Mouse (Mus musculus) neural tube, embryonic 11.5 days (tissue): Measurements from ENCODE around the gene Cdk10. TPM values are rescaled to one million over a fixed set of nuclear protein-coding genes. Genes with fewer than 3 reads are reported as not detected.
A peak's percentile ranks its signal among the peaks of the same experiment; 100 is the strongest.

Experiments used
- ATAC-seq: fragments of 200-750 bp; cut with Nextera tagmentation; 2 replicates; pipeline ENCODE4 v1.8.0; 2017; ENCODE audit warnings: moderate number of reproducible peaks, mild to moderate bottlenecking, moderate TSS enrichment, moderate library complexity; ENCODE audit not compliant: insufficient read depth, low FRiP score, low TSS enrichment
- DNase-seq: peaks from one replicate; pipeline ENCODE4 v3.0.0-alpha.2; 2015; ENCODE audit warnings: low spot score
- H3K27ac ChIP-seq: fragments of 300-500 bp; sonication (generic); 2 replicates; pipeline ENCODE4 v1.5.1; 2014; ENCODE audit warnings: low read depth, mild to moderate bottlenecking, low read length
- H3K27me3 ChIP-seq: fragments of 300-500 bp; sonication (generic); 2 replicates; pipeline ENCODE4 v1.6.1; 2014; ENCODE audit warnings: mild to moderate bottlenecking, low read length, mixed read lengths; ENCODE audit not compliant: control insufficient read depth, insufficient read depth
- H3K36me3 ChIP-seq: fragments of 300-500 bp; sonication (generic); 2 replicates; pipeline ENCODE4 v1.6.1; 2014; ENCODE audit warnings: mild to moderate bottlenecking, low read length, moderate library complexity, mixed read lengths; ENCODE audit not compliant: control insufficient read depth, insufficient read depth
- H3K4me1 ChIP-seq: fragments of 300-500 bp; sonication (generic); 2 replicates; pipeline ENCODE4 v1.6.1; 2014; ENCODE audit warnings: low read length, mixed read lengths; ENCODE audit not compliant: control insufficient read depth, insufficient read depth
- H3K4me2 ChIP-seq: fragments of 300-500 bp; sonication (generic); 2 replicates; pipeline ENCODE4 v1.6.1; 2014; ENCODE audit warnings: low read depth, mild to moderate bottlenecking, moderate library complexity
- H3K4me3 ChIP-seq: fragments of 300-500 bp; sonication (generic); 2 replicates; pipeline ENCODE4 v1.5.1; 2014; ENCODE audit warnings: low read depth, low read length
- H3K9ac ChIP-seq: fragments of 300-500 bp; sonication (generic); 2 replicates; pipeline ENCODE4 v1.6.1; 2014; ENCODE audit warnings: mild to moderate bottlenecking, low read length
- H3K9me3 ChIP-seq: fragments of 300-500 bp; sonication (generic); 2 replicates; pipeline ENCODE4 v1.6.1; 2016; ENCODE audit warnings: low read length; ENCODE audit not compliant: control insufficient read depth
- WGBS: fragments of 180-500 bp; shearing (Covaris S2); extraction: QIAGEN DNeasy Blood & Tissue Kit; methylation state at CpG from one replicate; pipeline ENCODE4 v1.1.7; 2014; 5-methylcytosine and 5-hydroxymethylcytosine counted together
- polyA plus RNA-seq: library from polyadenylated mRNA; unstranded; fragments of >200 nt; fragmentation: Nextera tagmentation; extraction: Ambion mirVana; gene quantifications from 2 replicates; pipeline ENCODE4 v1.2.1, GENCODE M21; 2014

The Cdk10 gene
- polyA plus RNA-seq: 35.5 and 35.7 TPM in 2 replicates

- Histone ChIP-seq H3K27ac (peak within 1 kb of the TSS; percentile 67), H3K9ac (peak within 1 kb of the TSS; percentile 75), H3K36me3 (peaks cover 5% of the 10 kb centered on the region; the same call in 1 of the 2 replicates), H3K4me2 (peak within 1 kb of the TSS; percentile 54), H3K9me3 (no peaks in the 10 kb centered on the region), H3K4me3 (peak within 1 kb of the TSS; percentile 88), H3K4me1 (peaks cover 3% of the 10 kb centered on the region; the same call in 1 of the 2 replicates), H3K27me3 (no peaks in the 10 kb centered on the region)
- ATAC-seq: peak; percentile 69
- 4% methylated on average over 59 of the region's 59 CpGs for WGBS
- peak; percentile 93 for DNase-seq
Observed at GRCm38 (mm10) chr8:123224278-123225266, at the start of gene Cdk10. TSS of gene Cdk10 (plus strand) at chr8:123224842.

DNA sequence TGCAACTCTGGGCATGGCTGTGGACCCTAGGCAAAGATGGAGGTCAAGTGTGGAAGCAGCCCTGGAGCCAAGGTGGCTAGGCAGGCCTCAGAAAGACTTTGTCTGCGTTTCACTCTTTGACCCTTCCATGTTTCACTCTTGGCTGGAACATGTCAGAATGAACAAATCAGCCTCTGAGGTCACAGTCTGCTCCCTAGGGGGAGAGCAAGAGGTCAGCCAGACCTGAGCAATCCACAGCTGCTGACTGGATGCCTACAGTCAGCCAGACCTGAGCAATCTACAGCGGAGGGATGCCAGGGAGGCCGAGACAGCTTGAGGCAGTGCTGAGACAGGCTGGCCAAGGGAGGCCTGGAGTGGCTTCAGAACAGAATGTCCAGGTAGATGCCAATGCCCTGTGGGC lies 43.3 kb upstream of the Cdk10 start:
- peaks cover 6% of the 10 kb centered on the region; the same call in 1 of the 2 replicates for H3K9me3 ChIP-seq
- no peak overlapping the region for H3K27ac ChIP-seq
- no peak overlapping the region for H3K9ac ChIP-seq
- ATAC-seq: no peak
- peaks cover 4% of the 10 kb centered on the region; the same call in 1 of the 2 replicates for H3K4me1 ChIP-seq
- no peak overlapping the region for H3K4me2 ChIP-seq
- 62% methylated on average over 3 of the region's 3 CpGs for WGBS
- no peaks in the 10 kb centered on the region for H3K27me3 ChIP-seq
- H3K4me3 ChIP-seq: no peak overlapping the region
- no peaks in the 10 kb centered on the region for H3K36me3 ChIP-seq
- peak; percentile 34 for DNase-seq

DNA sequence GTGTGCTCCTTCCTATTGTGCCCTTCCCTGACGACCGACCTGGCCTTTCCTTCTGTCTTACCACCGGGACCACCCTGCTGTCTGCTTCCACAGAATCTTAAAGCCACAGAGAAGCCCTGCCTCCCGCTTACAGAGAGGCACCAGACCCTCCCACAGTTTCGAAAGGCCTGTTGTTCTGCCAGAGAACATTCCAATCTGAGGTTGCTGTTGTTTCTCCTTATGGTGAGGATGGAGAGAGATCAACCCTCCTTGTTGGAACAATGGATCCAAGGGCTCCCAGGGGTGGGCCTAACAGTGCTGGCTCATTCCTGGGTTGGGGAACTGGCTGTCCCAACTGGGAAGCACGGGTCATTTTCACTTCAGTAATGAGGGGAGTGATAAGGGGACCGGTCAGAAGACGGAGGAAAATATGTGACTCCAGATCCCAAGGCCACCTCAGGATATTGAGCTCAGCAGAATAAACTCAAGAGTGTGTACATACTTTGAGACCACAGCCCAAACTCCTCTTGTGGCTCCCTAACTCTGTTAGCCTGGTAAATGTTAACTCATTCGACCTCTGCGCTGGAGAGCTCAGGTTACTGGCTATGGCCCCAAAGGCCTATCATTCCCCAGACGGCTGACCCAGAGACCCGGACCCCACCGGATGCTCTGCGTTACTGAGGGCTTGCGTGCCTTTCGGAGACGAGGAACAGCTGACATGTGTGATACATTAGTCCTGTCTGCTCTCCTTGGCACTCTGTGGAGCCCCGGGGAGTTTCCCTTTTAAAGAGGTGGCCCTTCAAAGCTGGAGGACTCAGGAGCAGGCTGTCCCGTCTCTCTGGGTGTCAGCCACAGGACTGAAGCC lies 38.9 kb upstream of the Cdk10 start, which contains the start of gene Dpep1:
Gene Dpep1 (plus strand): TSS at position 677 of the 844 bp plus-strand sequence.
- H3K9ac ChIP-seq: peak within 1 kb of the TSS; percentile 26; the same call in 1 of the 2 replicates
- no peak for ATAC-seq

DNA sequence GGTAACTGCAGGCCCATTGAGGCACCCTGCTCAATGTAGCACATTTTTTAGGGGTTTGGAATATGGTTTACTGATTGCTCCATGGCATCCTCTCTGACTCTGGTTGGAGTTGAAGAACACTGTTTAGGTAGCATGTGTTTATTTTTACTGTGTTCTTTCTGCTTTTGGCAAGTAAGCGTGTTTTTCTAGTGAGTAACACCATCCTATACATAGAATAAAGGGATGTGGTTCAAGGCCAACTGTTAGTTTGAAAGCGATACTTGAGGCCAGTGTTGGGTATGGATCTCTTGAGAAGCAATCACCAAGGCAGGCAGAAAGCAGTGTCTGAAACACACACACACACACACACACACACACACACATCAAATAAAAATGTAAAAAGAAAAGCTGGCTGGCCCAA lies 36.6 kb upstream of the Cdk10 start:
- no peaks in the 10 kb centered on the region for H3K9me3 ChIP-seq

More for the DNA sequence above, 38.9 kb upstream of the Cdk10 start, which contains the start of gene Dpep1:
- no peak within 1 kb of the TSS for H3K4me2 ChIP-seq
- H3K27me3 ChIP-seq: no peaks in the 10 kb centered on the region
- DNase-seq: no peak
- H3K4me1 ChIP-seq: peaks cover 4% of the 10 kb centered on the region; the same call in 1 of the 2 replicates
- no peak within 1 kb of the TSS for H3K27ac ChIP-seq
- no peak within 1 kb of the TSS for H3K4me3 ChIP-seq
- H3K36me3 ChIP-seq: no peaks in the 10 kb centered on the region
- 43% methylated on average over 19 of the region's 19 CpGs for WGBS
- H3K9me3 ChIP-seq: no peaks in the 10 kb centered on the region

GRCm38 (mm10) chr8:123188841-123189240 lies 35.8 kb upstream of the Cdk10 start:
- no peak overlapping the region for H3K27ac ChIP-seq
- no peaks in the 10 kb centered on the region for H3K36me3 ChIP-seq
- H3K9me3 ChIP-seq: no peaks in the 10 kb centered on the region
- DNase-seq (no peak), ATAC-seq (no peak)
- WGBS: 77% methylated on average over 7 of the region's 7 CpGs
- peaks cover 4% of the 10 kb centered on the region; the same call in 1 of the 2 replicates for H3K4me1 ChIP-seq
- H3K9ac ChIP-seq: no peak overlapping the region
- H3K4me3 ChIP-seq: no peak overlapping the region
- H3K4me2 ChIP-seq: no peak overlapping the region
- H3K27me3 ChIP-seq: no peaks in the 10 kb centered on the region

More for the DNA sequence above, 36.6 kb upstream of the Cdk10 start:
- Histone ChIP-seq H3K27me3 (no peaks in the 10 kb centered on the region), H3K4me2 (no peak overlapping the region), H3K9ac (no peak overlapping the region), H3K27ac (no peak overlapping the region), H3K36me3 (no peaks in the 10 kb centered on the region), H3K4me3 (no peak overlapping the region), H3K4me1 (peaks cover 4% of the 10 kb centered on the region; the same call in 1 of the 2 replicates)
- WGBS: 92% methylated on average over 2 of the region's 2 CpGs
- DNase-seq (no peak), ATAC-seq (no peak)

GRCm38 (mm10) chr8:123190678-123191077 lies 34.0 kb upstream of the Cdk10 start:
- H3K4me3 ChIP-seq: no peak overlapping the region
- no peak overlapping the region for H3K27ac ChIP-seq
- H3K36me3 ChIP-seq: no peaks in the 10 kb centered on the region
- H3K4me1 ChIP-seq: peaks cover 4% of the 10 kb centered on the region; the same call in 1 of the 2 replicates
- H3K9me3 ChIP-seq: no peaks in the 10 kb centered on the region
- 4% methylated on average over 9 of the region's 9 CpGs for WGBS
- DNase-seq (peak; percentile 85), ATAC-seq (no peak)
- H3K9ac ChIP-seq: no peak overlapping the region
- no peaks in the 10 kb centered on the region for H3K27me3 ChIP-seq
- 0 out of 2 replicates have a peak overlapping the region, but pooled peaks have one; percentile 3 for H3K4me2 ChIP-seq

DNA sequence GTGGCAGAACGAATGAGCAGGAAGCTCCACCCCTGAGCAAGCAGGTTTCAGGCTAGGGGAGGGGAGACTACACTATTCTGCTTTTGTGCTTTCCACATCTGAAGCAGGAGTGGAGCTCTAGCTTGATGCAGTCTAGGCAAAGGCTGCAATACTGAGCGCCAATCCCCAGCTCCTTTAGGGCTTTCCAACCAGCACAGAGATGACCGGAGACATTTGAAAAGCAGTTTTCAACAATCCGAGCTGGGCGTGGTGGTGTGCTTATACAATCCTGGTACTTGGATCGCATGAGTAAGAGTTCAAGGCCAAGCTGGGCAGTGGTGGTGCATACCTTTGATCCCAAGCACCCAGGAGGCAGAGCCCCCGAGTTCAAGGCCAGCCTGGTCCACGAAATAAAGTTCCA lies 32.7 kb upstream of the Cdk10 start:
- H3K9me3 ChIP-seq: no peaks in the 10 kb centered on the region
- no peak overlapping the region for H3K9ac ChIP-seq
- no peak for DNase-seq
- 62% methylated on average over 8 of the region's 8 CpGs for WGBS
- H3K27ac ChIP-seq: no peak overlapping the region
- no peaks in the 10 kb centered on the region for H3K4me1 ChIP-seq
- no peaks in the 10 kb centered on the region for H3K27me3 ChIP-seq
- H3K4me2 ChIP-seq: no peak overlapping the region
- no peaks in the 10 kb centered on the region for H3K36me3 ChIP-seq
- ATAC-seq: no peak
- no peak overlapping the region for H3K4me3 ChIP-seq

DNA sequence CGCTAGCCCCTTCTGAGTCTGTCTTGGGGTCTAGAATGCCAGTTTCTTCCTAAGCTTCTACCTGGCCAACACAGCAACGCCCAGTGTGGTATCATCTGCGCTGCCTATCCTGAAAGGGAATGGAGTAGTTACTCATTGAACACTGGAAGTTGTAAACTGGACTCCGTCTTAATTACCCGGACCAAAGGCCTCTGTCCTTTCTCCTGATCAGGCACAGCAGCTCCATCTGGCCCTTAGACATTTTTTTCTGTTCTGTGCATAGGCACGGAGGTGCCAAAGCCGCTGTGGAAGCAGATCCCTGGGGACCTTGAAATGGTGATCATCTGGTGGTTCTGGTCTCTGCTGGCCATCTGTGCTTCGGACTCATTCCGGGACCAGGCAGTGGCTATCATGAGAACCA lies 30.9 kb upstream of the Cdk10 start:
- ATAC-seq: no peak

More for the DNA sequence above, 30.9 kb upstream of the Cdk10 start:
- Histone ChIP-seq H3K4me3 (no peak overlapping the region), H3K36me3 (no peaks in the 10 kb centered on the region), H3K9me3 (no peaks in the 10 kb centered on the region), H3K4me2 (no peak overlapping the region), H3K9ac (no peak overlapping the region), H3K27me3 (no peaks in the 10 kb centered on the region), H3K4me1 (no peaks in the 10 kb centered on the region), H3K27ac (no peak overlapping the region)
- WGBS: 80% methylated on average over 9 of the region's 9 CpGs
- DNase-seq: no peak
